ENCODE assay signal across 8 mouse cellular contexts in genomic region chr12:106310585-106311319, GRCm38 (mm10).
A peak's percentile ranks its signal among the peaks of the same experiment; 100 is the strongest.
DNase-seq lines count a peak whose midpoint lies in the region; ATAC-seq lines count a peak whose summit lies in the region.

No protein-coding gene starts in this region.

- DNase-seq in kidney, postnatal 4 days: peak; percentile 27 to 38
- DNase-seq in kidney, postnatal 10 days: no peak
- DNase-seq in R1 (ENCODE audit: low read depth, low spot score): peak; percentile 28
- DNase-seq in embryo, embryonic 9.5 days (ENCODE audit: extremely low spot score): peak; percentile 63
- peak; percentile 36 for DNase-seq in mesoderm, embryonic 11.5 days (ENCODE audit: low read depth, low spot score)
- peak; percentile 84 to 92 for DNase-seq in thymus, postnatal 36 days
- DNase-seq in cerebellum, adult 9-11 months: no peak

- peak; percentile 19 to 51; a peak in 3 of 4 replicates for ATAC-seq in hematopoietic stem cell, adult 5-6 weeks (replicated peaks in 1 of 2; ENCODE audit: insufficient read depth in 1 of 2, low FRiP score in 2 of 2, low TSS enrichment in 1 of 2, low read depth in 1 of 2, poor library complexity in 2 of 2, severe bottlenecking in 2 of 2)

Comparison
In these comparisons a context has a peak if more than half of its experiments do, and no peak if none do; other contexts are left out.
1. DNase-seq: peak in kidney, postnatal 4 days (2 of 2), R1 (single experiment), embryo, embryonic 9.5 days (single experiment), mesoderm, embryonic 11.5 days (single experiment) and thymus, postnatal 36 days (2 of 2); none in kidney, postnatal 10 days (single experiment) and cerebellum, adult 9-11 months (single experiment).